In the genomic region with DNA sequence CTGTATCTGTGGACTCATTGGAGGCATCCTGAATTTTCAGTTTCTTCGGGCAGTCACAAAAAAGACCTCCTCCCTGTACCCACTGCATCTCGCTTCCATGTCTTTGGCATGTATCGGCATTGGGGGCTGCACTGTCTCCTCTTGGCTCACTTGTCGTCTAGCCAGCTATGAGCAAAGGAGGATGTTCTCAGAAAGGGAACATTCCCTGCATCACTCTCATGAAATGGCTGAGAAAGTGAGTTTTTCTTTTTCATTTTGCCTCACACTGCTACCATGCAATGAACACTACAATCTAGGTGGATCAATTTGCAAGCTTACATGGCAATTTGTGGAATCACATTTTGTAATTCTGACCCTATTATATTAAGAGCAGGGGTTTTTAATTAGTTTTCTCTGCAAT, we compare ENCODE assay signal across 14 mouse cellular contexts.
A peak's percentile ranks its signal among the peaks of the same experiment; 100 is the strongest.
DNase-seq lines count a peak whose midpoint lies in the region; ATAC-seq and TF ChIP-seq lines count a peak whose summit lies in the region.
"Had no signal": no experiment of that assay in that cellular context is flagged by ENCODE, and none has a peak within 500 bp of the region (broad histone marks: within the 10 kb centered on the region; RNA-seq: fewer than 3 reads in every experiment).

No protein-coding gene starts in this region.

- peak overlapping the region; percentile 58 for H3K27ac ChIP-seq in left cerebral cortex, adult 2 months
- peak overlapping the region; percentile 83 for H3K27ac ChIP-seq in forebrain, embryonic 15.5 days (replicated peaks)
- 0 out of 2 replicates have a peak overlapping the region, but pooled peaks have one; percentile 39 for H3K27ac ChIP-seq in hindbrain, embryonic 16.5 days (ENCODE audit: low read depth, low read length)
- H3K27ac ChIP-seq in midbrain, postnatal 0 days (ENCODE audit: low read depth, low read length), result peak overlapping the region; percentile 26; the same call in 1 of the 2 replicates
- H3K27ac ChIP-seq: embryonic facial prominence, embryonic 15.5 days; heart, adult 2 months; kidney, embryonic 15.5 days had no signal

- no peak for TF ChIP-seq CTCF in left cerebral cortex, adult 2 months (IDR thresholded peaks at IDR 0.05)
- no peak for TF ChIP-seq CTCF in midbrain, postnatal 0 days (IDR thresholded peaks at IDR 0.05)

- H3K4me3 ChIP-seq in left cerebral cortex, adult 2 months, result no peak overlapping the region
- no peak overlapping the region for H3K4me3 ChIP-seq in forebrain, embryonic 15.5 days
- no peak overlapping the region for H3K4me3 ChIP-seq in hindbrain, embryonic 16.5 days (ENCODE audit: low read length)
- no peak overlapping the region for H3K4me3 ChIP-seq in midbrain, postnatal 0 days (ENCODE audit: low read depth, low read length)
- H3K4me3 ChIP-seq: embryonic facial prominence, embryonic 15.5 days; heart, adult 2 months; kidney, embryonic 15.5 days had no signal

- ATAC-seq in forebrain, embryonic 15.5 days (replicated peaks), result peak; percentile 82
- peak; percentile 40; the same call in 1 of the 2 replicates for ATAC-seq in hindbrain, embryonic 16.5 days
- no peak for ATAC-seq in midbrain, postnatal 0 days (ENCODE audit: low FRiP score)
- ATAC-seq: Patski had no signal

- peaks cover 11% of the 10 kb centered on the region for H3K4me1 ChIP-seq in forebrain, embryonic 15.5 days
- no peaks in the 10 kb centered on the region for H3K4me1 ChIP-seq in hindbrain, embryonic 16.5 days (ENCODE audit: control insufficient read depth, insufficient read depth, low read depth, low read length)
- no peaks in the 10 kb centered on the region; the same call in 1 of the 2 replicates for H3K4me1 ChIP-seq in midbrain, postnatal 0 days (ENCODE audit: insufficient read depth, low read length)
- H3K4me1 ChIP-seq: embryonic facial prominence, embryonic 15.5 days; kidney, embryonic 15.5 days had no signal

- H3K4me2 ChIP-seq in forebrain, embryonic 15.5 days (replicated peaks), result peak overlapping the region; percentile 18
- no peak overlapping the region for H3K4me2 ChIP-seq in hindbrain, embryonic 16.5 days (ENCODE audit: low read length)
- no peak overlapping the region for H3K4me2 ChIP-seq in midbrain, postnatal 0 days (ENCODE audit: low read depth, low read length, poor library complexity, severe bottlenecking)
- H3K4me2 ChIP-seq: embryonic facial prominence, embryonic 15.5 days; kidney, embryonic 15.5 days had no signal

- DNase-seq in left cerebral cortex, adult 2 months (ENCODE audit: extremely low spot score in 1 of 2, low spot score in 2 of 2), result no peak
- no peak for DNase-seq in left cerebral cortex, adult 9 months (ENCODE audit: low spot score in 2 of 2)
- DNase-seq in midbrain, postnatal 0 days (ENCODE audit: low spot score), result peak; percentile 40
- no peak for DNase-seq in layer of hippocampus, adult 18-20 months (ENCODE audit: low spot score in 2 of 2)
- DNase-seq in adrenal gland, postnatal 36 days, result no peak
- DNase-seq: heart, adult 2 months; lung, adult 2 months; right cerebral cortex, adult 18-20 months; thymus, postnatal 14 days had no signal

- no peak overlapping the region for H3K9ac ChIP-seq in forebrain, embryonic 15.5 days (replicated peaks)
- no peak overlapping the region for H3K9ac ChIP-seq in hindbrain, embryonic 16.5 days (ENCODE audit: low read depth, low read length)
- H3K9ac ChIP-seq in midbrain, postnatal 0 days (replicated peaks; ENCODE audit: low read length, poor library complexity, severe bottlenecking), result no peak overlapping the region
- H3K9ac ChIP-seq: embryonic facial prominence, embryonic 15.5 days; kidney, embryonic 15.5 days had no signal

- no peaks in the 10 kb centered on the region for H3K36me3 ChIP-seq in forebrain, embryonic 15.5 days
- no peaks in the 10 kb centered on the region for H3K36me3 ChIP-seq in hindbrain, embryonic 16.5 days (ENCODE audit: control insufficient read depth, insufficient read depth, low read length)
- no peaks in the 10 kb centered on the region for H3K36me3 ChIP-seq in midbrain, postnatal 0 days (ENCODE audit: insufficient read depth, low read length)
- H3K36me3 ChIP-seq: embryonic facial prominence, embryonic 15.5 days; kidney, embryonic 15.5 days had no signal

- 15% methylated on average over 4 of the region's 4 CpGs for WGBS in forebrain, embryonic 15.5 days
- WGBS in hindbrain, embryonic 16.5 days, result 36% methylated on average over 4 of the region's 4 CpGs
- 34% methylated on average over 4 of the region's 4 CpGs for whole genome bisulfite sequencing in midbrain, postnatal 0 days

- intact Hi-C loops in left cerebral cortex, adult 2 months (cut with DNase I), result no loop called here

- H3K9me3 ChIP-seq in forebrain, embryonic 15.5 days, result no peaks in the 10 kb centered on the region
- no peaks in the 10 kb centered on the region for H3K9me3 ChIP-seq in hindbrain, embryonic 16.5 days (ENCODE audit: control insufficient read depth, low read length)
- H3K9me3 ChIP-seq in midbrain, postnatal 0 days (ENCODE audit: low read length), result no peaks in the 10 kb centered on the region
- H3K9me3 ChIP-seq: embryonic facial prominence, embryonic 15.5 days; kidney, embryonic 15.5 days had no signal

- H3K27me3 ChIP-seq in forebrain, embryonic 15.5 days, result no peaks in the 10 kb centered on the region
- H3K27me3 ChIP-seq in hindbrain, embryonic 16.5 days (replicated peaks; ENCODE audit: control insufficient read depth, insufficient read depth, low read length), result no peaks in the 10 kb centered on the region
- no peaks in the 10 kb centered on the region for H3K27me3 ChIP-seq in midbrain, postnatal 0 days (ENCODE audit: insufficient read depth, low read length)
- H3K27me3 ChIP-seq: embryonic facial prominence, embryonic 15.5 days; kidney, embryonic 15.5 days had no signal

Comparison
In these comparisons a context has a peak if more than half of its experiments do, and no peak if none do; other contexts are left out.
1. H3K27ac ChIP-seq: peak in every context shown above with its lines; median percentile 83 in forebrain, embryonic 15.5 days; 58 in left cerebral cortex, adult 2 months; 39 in hindbrain, embryonic 16.5 days; 26 in midbrain, postnatal 0 days.